Mouse (Mus musculus): ENCODE results near the gene Dapp1.
"Not testable (repeated sequence)": the region's sequence is repeated elsewhere in the genome, so short reads cannot be mapped to it uniquely, and the experiment has no call there.

Dapp1 gene

DNA sequence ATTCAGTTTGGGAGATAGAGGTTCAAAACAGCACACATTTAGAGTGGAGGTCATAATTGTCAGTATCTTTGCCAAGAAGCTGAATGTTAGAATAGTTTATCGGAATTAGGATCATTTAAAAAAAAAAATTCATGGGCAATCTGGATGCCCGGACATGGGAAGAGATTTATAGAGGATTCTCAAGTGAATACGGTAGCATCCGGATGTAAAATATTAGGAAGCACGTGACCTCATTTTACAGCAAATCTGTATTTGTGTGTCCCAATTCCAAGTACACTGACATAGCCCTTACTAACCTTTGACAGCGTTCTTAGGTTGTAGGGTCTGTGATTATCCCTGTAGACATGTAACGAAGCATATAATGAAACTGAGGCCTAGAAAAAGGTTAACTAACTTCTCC lies 61.9 kb downstream of the Dapp1 start:
- no peak for DNase-seq (ENCODE audit: low spot score)

DNA sequence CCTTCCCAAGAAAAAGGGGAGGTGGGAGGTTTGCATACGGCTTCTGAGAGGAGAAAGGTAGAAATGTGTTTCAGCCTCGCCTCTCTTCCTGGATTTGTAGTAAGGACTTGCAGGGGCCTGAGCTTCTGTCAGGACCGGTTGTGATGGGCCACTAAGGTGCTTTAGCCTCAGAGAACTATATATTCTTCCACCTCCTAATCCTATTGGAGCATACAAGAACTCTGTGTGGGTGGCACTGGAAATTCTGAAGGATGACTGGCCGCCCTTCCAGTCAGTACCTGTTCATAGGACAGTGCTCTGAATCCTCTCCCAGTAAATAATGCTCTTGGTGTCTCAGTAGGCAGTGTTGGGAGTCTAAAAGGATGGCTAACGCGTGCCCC lies 62.4 kb downstream of the Dapp1 start:
- DNase-seq (ENCODE audit: low spot score), result no peak

DNA sequence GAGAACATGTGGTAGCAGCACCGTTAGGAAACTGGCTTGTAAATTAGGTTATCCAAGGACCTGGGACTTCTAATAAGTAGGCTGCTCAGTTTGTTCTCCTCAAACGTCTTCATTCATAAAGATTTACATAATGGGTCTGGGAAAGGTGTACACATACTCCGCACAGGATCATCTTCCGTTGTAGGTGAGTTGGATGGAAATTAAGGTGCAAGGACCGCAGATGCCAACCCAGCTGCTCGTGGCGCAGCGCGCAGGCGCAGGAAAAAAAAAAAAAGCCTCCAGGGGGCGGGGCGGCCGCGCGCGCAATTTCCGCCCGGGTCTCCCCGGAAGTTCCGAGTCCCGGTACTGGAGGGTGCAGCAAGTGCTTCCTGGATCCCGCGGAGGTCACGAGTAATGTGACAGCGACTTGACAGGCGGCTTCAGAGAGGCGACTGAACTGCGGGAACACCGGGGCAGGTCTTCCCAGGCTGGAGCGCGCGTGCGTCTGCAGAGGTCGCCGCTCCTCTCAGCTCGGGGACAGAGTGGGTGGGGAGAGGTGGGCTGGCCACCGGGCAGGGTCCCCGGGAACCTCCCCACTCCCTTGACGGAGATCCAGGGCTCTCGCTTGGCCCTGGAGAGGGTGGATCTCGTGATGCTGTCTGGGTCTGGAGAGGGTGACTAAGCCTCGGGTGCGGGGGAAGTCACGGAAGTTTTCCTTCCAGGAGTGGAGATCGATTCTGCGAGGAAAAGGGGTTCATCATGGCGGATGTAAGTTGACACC lies 63.0 kb downstream of the Dapp1 start, which contains the start of gene Lamtor3:
Gene Lamtor3, plus strand, starts transcription at position 335 of the 760 bp plus-strand sequence.
- peak; percentile 88 for DNase-seq (ENCODE audit: low spot score)

DNA sequence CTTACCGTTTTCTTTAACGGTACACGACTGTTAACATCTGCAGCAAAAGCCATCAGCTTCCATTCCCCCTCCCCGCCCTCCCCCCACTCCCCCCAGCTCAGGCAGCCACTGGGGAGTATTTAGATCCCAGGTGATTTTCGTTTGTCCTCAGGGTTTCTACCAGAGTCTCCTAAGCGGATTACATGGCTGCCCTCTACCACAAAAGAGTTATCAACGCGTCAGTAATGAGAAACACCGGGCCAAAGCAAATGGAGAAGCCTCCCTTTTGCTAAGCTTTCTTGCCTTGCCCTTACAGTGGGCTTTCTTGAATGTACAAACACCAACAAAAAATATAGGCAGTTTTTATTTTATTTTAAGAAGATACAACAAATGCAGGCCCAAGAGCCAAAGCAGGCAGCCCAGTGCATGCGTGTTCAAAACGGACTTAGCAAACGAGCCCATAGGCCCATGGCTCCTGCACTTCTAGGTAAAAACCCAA lies 63.6 kb downstream of the Dapp1 start:
- DNase-seq (ENCODE audit: low spot score), result no peak

DNA sequence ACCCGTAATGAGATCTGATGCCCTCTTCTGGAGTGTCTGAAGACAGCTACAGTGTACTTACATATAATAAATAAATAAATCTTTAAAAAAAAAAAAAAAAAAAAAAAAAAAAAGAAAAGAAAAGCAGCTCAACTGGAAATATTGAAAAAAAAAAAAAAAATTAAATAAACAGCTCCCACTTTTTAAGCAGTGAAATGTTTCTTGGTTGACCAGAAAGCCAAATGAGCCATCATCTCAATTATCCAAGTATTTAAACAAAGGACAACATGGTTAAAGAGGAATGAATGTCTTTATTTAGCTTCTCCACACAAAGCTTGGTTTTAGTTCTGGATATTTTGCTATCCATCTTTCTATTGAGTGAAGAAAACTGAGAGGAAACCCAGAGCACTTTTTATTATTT lies 66.8 kb downstream of the Dapp1 start:
- DNase-seq (ENCODE audit: low spot score), result not testable (repeated sequence)

DNA sequence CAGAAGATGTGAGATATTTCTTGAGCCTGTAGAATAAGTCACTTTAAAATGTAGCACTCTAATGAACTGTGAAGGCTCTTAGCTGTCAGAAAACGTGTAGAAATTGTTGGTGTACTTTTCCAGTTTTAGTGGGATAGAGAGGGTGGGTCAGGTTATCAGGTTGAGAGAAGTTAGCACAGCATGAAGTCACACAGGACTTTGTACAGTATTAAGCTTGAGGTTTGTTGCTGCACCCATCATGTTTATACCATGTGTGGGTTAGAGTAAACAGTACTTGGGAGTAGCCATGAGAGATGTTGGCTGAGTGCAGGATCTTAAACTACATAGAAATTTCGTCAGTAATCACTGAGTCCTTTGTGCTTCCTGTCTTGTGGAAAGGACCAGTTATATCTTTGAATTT lies 68.3 kb downstream of the Dapp1 start:
- DNase-seq (ENCODE audit: low spot score), result no peak

DNA sequence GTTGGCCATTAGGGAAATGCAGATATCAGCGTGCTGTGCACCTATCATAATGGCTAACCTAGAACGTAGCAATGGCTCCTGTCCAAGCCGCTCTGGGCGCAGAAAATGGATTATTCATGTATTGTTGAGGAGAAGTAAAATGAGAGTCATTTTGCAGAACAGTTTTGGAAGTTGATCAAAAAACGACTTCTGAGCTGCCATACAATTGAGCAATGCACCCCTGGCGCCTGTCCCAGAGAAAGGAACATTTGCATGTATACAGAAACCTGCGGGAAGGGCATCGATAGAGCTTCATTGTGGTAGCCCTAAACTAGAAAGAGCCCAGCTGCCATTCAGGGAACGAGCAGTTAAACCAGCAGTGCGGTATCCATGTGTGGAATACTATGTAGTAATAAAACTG lies 81.2 kb downstream of the Dapp1 start:
- no peak for DNase-seq (ENCODE audit: low spot score)

DNA sequence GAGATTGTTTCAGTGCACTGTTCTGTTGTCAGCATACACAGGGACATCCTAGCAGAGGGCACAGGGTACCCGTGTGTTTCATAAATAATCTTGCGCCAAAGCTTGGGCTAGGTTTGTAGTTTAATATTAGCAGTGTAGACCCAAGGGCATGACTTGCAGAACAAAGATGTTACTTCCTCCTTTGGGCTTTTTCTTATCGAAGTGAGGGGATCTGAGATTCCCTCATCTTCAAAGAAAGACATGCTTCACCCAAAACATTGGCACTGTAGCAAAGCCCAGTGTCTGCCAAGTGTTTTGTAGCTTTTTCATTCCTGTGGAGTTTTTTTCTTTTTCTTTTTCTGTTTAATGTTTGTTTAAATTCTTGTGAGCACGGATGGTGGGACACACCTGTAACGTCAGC lies 83.7 kb downstream of the Dapp1 start:
- no peak for DNase-seq (ENCODE audit: low spot score)

DNA sequence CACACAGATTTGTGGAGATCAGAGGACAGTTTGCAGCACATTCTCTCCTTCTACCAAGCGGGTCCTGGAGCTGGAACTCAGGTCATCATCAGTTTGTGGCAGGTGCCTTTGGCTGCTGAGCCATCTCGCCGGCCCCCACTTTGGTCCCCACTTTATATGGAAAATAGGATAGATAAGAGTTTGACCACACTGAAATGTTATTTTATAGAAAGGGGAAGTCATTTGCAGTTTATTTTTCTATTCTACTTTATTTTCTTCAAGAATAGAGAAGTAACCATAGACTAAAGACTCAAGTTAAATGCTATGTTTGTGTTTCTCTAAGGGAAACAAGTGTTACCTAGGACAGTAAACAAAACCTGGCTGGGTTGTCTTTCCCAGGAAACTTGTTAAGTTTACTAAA lies 84.5 kb downstream of the Dapp1 start:
- no peak for DNase-seq (ENCODE audit: low spot score)

DNA sequence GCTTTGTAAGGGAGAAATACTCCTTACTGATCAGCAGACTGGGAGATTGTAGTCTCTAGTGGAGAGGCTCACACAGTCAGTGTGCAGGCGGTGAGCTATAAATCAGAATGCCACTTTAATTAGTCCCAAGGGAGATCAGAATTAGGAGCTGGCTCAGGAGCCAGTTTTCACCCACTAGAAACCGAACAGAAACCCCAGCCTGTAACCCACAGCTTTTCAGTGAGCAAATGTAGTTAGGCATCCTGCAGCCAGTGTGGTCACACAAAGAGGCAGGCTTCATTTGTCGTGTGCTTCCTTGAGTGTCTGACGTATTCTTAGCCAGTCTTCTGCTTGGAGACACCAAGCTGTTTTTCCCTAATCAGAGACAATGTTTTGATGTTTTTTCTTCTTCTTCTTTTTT lies 85.0 kb downstream of the Dapp1 start:
- no peak for DNase-seq (ENCODE audit: low spot score)

DNA sequence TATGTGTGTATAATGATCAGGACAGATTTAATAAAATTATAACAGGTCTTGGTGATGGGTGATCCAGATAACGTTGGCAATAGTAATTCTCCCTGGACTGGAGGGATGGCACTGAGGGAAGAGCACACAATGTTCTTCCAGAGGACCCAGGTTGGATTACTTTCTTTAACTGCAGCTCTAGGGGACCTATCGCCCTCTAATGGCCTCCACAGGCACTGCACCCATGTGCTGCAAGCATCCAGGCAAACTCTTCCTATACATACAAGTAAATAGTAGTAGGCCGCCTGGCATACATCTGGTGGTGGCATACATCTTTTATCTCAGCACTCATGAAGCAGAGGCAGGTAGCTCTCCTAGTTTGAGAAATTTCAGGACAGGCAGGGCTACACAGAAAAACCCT lies 86.1 kb downstream of the Dapp1 start:
- DNase-seq (ENCODE audit: low spot score), result no peak

DNA sequence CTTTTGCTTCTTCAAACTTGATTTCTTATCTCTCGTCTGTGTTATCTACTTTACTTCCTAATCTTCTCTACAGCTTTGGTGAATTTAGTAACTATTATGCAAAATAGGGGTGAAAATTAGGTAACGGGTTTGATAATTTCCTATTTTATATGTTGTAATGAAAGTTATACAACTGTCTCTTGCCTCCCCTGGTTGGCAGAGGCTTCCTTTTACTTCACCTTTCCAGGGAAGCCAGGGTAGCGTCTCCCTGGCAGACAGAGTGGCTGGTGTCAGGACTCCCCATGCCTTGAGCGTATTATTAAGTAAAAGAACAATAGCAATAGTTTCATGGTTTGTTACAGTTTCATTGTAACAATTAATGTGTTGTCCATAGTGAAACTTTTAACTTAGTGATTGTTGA lies 87.6 kb downstream of the Dapp1 start:
- no peak for DNase-seq (ENCODE audit: low spot score)

DNA sequence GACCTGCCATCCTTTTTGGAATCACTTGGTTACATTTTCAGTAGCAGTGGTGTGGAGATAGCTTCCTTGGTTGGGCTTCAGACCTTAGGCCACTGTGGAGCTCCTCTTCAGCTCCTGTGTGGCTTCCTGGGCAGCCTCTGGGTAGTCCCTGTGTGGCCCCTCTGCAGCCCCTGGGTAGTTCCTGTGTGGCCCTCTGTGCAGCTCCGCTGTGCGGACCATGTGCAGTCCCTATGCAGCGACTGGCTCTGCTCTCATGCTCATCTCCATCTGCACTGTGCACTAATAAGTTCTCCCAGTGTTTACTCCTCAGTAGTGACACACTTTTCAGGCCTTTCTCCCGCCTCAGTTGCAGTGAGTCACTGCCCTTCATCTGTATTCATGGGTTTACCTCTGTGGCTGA lies 89.2 kb downstream of the Dapp1 start:
- DNase-seq (ENCODE audit: low spot score), result no peak

DNA sequence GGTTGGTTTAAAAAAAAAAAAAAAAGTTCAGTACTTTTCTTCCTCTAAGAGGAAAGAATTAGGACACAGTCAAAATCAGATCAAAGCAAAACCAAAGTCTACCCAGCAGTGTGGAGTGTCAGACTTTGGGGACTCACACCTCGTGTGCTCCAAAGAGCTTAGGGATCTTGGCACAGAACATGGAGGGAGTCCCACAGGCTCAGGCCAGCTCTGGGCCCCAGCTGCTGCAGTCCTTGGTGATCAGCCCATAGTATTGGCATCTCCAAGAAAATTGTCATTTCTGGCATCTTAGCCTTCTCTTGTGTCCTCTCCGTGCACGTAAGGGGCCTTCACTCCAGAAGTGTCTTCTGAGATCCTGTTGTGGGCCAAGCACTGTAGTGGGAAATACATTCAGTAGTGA lies 90.3 kb downstream of the Dapp1 start:
- no peak for DNase-seq (ENCODE audit: low spot score)

DNA sequence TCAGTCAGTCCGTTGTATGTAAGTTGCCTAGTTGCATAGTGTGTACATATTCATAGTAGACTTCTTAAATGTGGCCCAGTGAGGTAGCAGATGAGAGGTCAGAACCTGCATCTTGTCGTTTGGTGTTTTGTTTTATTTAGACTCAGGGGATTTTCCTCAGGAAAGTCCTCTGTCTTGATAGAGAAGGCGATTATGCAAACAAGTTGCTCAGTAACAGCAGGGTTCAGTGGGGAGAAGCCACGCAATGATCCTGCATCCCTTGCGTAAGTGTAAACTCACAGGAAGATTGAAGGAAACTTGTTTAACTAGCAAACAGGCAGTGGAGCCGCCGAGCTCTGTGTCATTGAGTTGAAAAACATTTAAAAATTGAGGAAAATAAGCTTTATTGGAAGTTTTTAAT lies 93.4 kb downstream of the Dapp1 start:
- DNase-seq (ENCODE audit: low spot score), result no peak

DNA sequence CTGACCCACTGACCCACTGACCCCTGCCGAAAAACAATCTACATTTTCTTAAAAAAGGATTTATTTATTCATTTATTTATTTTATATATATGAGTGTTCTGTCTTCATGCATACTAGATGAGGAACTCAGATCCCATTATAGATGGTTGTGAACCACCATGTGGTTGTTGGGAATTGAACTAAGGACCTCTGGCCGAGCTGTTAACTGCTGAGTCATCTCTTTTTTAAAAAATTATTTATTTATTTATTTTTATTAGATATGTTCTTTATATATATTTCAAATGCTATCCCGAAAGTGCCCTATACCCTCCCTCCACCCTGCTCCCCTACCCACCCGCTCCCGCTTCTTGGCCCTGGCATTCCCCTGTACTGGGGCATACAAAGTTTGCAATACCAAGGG lies 100.3 kb downstream of the Dapp1 start:
- no peak for DNase-seq (ENCODE audit: low spot score)

All from lung, postnatal 25 days (tissue).